Mouse (Mus musculus) kidney, postnatal 25 days (tissue): Measurements from ENCODE around the gene Ap5z1.
A peak's percentile ranks its signal among the peaks of the same experiment; 100 is the strongest.

Experiments
- DNase-seq, 2 experiments: peaks; one replicate each; pipeline ENCODE4 v3.0.0; 2021; ENCODE audit warnings: mixed read lengths in 2 of 2

The Ap5z1 gene

GRCm38 (mm10) chr5:142463461-142464454 lies at the start of gene Ap5z1:
TSS of gene Ap5z1 (plus strand) at chr5:142463944.
- DNase-seq: peak; percentile 95 to 99

GRCm38 (mm10) chr5:142415401-142415800 lies 48.3 kb upstream of the Ap5z1 start:
- no peak for DNase-seq

GRCm38 (mm10) chr5:142416070-142416775 lies 47.5 kb upstream of the Ap5z1 start:
- DNase-seq: no peak

DNA sequence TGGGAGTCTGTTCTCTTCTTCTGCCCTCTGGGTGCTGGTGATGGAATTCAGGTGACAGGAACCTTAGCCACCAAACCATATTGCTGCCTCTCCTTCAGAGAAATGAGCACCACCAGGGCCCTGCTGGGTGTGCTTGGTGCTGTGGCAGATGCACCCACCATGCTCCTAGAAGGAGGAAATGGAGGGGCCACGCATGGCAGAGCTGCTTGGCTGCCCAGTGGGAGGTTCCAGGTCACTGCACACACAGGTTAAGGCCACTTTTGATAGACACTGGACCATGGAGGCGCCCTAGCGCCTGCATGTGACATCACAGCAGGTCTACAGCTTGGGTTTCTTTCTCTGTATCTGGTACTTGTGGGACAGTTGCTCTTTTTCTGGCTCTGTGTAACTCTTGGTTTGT lies 46.6 kb upstream of the Ap5z1 start:
- DNase-seq: peak in 1 of 2 experiments; percentile 56

- DNase-seq: peak; percentile 41 to 62
Measured at GRCm38 (mm10) chr5:142417876-142418275, 45.9 kb upstream of the Ap5z1 start.

- DNase-seq: no peak
Measured at GRCm38 (mm10) chr5:142418419-142418818, 45.3 kb upstream of the Ap5z1 start.

GRCm38 (mm10) chr5:142420317-142420716 lies 43.4 kb upstream of the Ap5z1 start:
- DNase-seq: no peak

DNA sequence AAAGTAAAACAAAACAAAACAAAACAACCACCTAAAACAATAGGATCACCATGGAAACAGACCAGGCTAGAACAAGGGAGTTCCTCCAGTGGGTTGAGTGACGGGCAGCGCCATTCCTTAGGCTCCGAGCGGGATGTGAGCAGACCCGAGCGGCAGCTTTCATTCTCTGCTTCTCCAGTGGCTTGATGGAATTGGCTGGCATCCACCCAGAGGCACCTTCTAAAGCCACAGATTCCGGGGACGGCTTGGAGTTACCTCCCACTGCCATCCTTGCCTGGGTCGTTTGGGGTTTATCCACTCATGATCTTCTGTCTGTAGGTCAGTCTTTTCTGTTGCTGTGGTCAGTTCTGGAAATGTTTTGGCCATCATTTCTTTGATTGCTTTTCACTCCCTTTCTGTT lies 42.8 kb upstream of the Ap5z1 start:
- peak; percentile 52 to 63 for DNase-seq

GRCm38 (mm10) chr5:142421886-142422285 lies 41.9 kb upstream of the Ap5z1 start:
- DNase-seq: no peak

DNA sequence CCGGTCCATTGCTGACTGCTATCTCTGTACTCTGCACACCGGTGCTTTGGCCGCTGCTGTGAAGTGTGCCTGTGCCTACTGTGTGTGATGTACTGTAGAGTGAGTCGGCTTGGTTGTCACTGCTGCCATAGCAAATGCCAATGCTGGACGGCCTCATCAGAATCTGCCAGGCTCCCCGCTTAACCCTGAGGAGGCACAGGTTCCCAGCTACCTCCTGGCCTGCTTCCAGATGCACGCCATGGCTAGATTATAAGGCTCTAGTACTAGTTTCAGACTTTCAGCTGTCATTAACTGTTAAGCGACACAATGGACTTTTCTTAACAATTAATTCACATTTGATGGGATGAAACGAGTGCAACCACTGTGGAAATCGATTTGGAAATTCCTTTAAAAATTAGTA lies 40.6 kb upstream of the Ap5z1 start:
- no peak for DNase-seq

DNA sequence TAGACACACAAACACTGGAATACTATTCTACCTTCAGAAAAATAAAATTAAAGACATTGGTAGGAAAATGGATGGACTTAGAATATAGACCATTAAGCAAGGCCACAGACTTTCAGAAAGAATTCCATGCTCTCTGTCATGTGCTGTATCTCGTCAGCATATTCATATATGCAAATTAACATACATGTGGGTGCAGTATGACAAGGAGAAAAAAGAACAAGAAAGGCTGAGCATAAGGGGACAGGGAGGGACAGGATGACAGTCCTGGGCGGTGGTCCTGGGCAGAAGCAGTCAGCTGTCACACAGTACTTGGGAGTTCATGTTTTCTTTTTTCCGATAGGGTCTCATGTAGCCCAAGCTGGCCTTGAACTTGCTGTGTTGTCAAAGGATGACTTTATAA lies 40.0 kb upstream of the Ap5z1 start:
- DNase-seq: no peak

DNA sequence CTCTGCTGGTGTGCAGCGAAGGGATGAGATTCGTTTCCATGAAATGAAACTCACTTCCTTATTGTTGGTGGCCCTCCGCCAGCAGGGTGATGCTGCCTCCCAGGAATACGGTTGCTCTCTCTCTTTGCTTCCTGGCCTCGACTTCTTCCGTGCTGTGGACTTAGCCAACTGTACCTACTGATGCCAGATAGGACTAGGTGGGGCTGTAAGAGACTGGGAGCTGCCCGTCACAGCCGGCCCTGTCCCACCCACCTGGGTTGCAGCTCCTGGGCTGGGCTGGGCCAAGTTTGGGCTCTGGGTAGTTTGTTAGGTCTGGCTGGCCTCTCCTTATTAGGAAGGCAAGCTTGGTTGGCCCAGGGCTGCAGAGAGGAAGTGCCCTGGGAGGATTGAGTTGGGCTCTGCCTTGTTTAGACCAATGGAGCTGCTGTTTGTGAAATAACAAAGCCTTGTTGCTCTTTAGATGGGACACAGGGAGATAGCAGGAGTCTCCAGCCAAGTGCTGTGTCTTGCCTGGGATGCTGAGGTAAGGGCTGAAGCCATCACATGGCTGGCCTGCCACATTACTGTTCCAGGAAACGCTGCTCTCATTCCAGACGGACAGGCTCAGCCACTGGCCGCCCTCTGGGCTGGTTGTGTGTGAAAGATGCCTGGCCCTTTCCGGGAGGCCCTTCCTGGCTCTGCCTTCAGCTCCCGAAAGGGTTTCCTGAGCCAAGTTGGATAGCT lies 39.0 kb upstream of the Ap5z1 start:
- DNase-seq: peak; percentile 76 to 88

- DNase-seq: no peak
Measured at GRCm38 (mm10) chr5:142426476-142426875, 37.3 kb upstream of the Ap5z1 start.

GRCm38 (mm10) chr5:142427876-142428275 lies 35.9 kb upstream of the Ap5z1 start:
- DNase-seq: peak in 1 of 2 experiments; percentile 48

- DNase-seq: no peak
Measured at GRCm38 (mm10) chr5:142428691-142429090, 35.1 kb upstream of the Ap5z1 start.

GRCm38 (mm10) chr5:142431029-142431428 lies 32.7 kb upstream of the Ap5z1 start:
- no peak for DNase-seq

DNA sequence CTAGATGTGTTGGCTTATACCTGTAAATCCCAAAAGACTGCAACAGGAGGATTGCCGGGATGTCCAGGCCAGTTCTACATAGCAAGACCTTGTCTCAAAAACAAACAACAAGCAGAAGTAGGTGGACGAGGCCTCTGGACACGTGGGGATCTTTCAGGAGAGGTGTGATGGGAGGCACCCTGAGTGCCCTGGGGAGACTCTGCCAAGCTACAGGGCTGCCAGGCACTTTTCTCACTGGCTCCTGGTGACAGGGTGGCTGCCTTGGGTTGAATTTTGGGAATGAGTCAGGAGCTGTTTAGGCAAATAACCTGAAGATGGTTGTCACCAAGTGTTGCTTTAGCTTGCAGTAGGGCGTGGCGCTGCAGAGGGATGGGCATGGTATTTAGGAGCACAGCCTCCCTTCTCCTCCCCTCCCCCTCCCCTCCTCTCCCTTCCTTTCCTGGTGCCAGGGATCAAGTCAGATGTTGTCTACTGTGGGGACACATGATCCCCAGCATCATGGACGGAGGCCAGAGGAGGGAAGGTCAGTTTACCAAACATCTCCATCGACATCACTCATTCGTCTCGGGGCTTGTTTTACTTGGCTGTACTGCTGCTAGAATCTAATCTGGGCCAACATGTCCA lies 31.8 kb upstream of the Ap5z1 start:
- DNase-seq: peak; percentile 46 to 68

GRCm38 (mm10) chr5:142432695-142433094 lies 31.0 kb upstream of the Ap5z1 start:
- DNase-seq: no peak

DNA sequence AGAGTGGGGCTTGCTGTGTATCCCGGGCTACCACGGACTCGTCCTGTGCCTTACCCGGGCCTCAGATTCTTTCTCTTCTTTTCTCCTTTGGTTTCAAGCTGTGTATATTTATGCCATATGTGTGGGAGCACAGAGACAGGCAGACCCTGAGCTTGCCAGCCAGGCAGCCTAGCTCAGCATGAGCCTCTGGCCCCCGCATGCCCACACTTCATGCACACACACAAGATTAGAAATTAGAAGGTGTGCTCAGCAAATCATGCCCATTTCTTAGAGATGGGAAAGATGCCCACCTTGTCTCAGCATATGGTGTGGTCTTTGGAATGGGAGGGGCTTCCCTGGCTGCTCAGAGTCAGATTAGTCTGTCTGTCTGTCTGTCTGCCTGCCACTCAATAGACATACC lies 29.7 kb upstream of the Ap5z1 start:
- DNase-seq: no peak

- DNase-seq: no peak
Measured at GRCm38 (mm10) chr5:142435736-142436135, 28.0 kb upstream of the Ap5z1 start.

DNA sequence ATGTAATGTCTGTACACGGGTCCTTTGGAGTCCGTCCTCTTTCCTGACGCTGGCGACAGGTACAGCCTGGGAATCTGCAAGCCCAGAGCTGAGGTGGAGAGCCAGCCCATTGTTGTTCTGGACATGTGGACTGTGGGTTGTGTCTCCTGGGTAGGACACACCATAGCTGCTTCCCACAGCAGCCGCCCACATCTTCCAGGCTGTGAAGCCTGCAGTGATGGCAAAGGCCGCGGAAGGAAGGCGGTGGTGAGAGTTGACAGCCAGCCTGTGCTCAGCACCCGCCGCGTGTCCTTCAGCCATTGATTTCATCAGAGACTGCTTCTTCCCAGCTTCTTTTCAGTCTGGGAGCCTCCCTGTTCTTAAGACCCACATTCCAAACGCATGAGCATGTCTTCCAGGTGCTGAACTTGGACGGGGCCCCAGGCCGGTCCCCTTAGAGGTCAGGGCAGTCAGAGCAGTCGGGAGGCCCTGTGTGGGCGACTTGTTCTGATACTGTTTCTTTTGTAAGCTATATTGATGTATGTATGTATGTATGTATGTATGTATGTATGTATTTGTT lies 25.3 kb upstream of the Ap5z1 start:
- DNase-seq: peak in 1 of 2 experiments; percentile 32

- peak in 1 of 2 experiments; percentile 44 for DNase-seq
Measured at GRCm38 (mm10) chr5:142439911-142440432, 23.8 kb upstream of the Ap5z1 start.
